Mouse (Mus musculus) kidney, embryonic 15.5 days (tissue): Measurements from ENCODE around the gene Serpina11. TPM values are rescaled to one million over a fixed set of nuclear protein-coding genes. Genes with fewer than 3 reads are reported as not detected.
"Not testable (repeated sequence)": the region's sequence is repeated elsewhere in the genome, so short reads cannot be mapped to it uniquely, and the experiment has no call there.

ENCODE experiments used
- ATAC-seq: fragments of 200-750 bp; cut with Nextera tagmentation; replicated peaks from 2 replicates; pipeline ENCODE4 v1.8.0; 2017; ENCODE audit warnings: moderate TSS enrichment; ENCODE audit not compliant: low FRiP score
- H3K27ac ChIP-seq: fragments of 300-500 bp; sonication (generic); 2 replicates; pipeline ENCODE4 v1.5.1; 2015; ENCODE audit warnings: mild to moderate bottlenecking, inconsistent platforms
- H3K27me3 ChIP-seq: fragments of 300-500 bp; sonication (generic); 2 replicates; pipeline ENCODE4 v1.6.1; 2015; ENCODE audit warnings: inconsistent platforms
- H3K36me3 ChIP-seq: fragments of 300-500 bp; sonication (generic); 2 replicates; pipeline ENCODE4 v1.6.1; 2015; ENCODE audit warnings: inconsistent platforms
- H3K4me1 ChIP-seq: fragments of 300-500 bp; sonication (generic); 2 replicates; pipeline ENCODE4 v1.6.1; 2015; ENCODE audit warnings: inconsistent platforms
- H3K4me2 ChIP-seq: fragments of 300-500 bp; sonication (generic); 2 replicates; pipeline ENCODE4 v1.6.1; 2015; ENCODE audit warnings: moderate library complexity, mild to moderate bottlenecking, inconsistent platforms
- H3K4me3 ChIP-seq: fragments of 300-500 bp; sonication (generic); replicated peaks from 2 replicates; pipeline ENCODE4 v1.5.1; 2015; ENCODE audit warnings: mild to moderate bottlenecking, inconsistent platforms
- H3K9ac ChIP-seq: fragments of 300-500 bp; sonication (generic); 2 replicates; pipeline ENCODE4 v1.6.1; 2015; ENCODE audit warnings: mild to moderate bottlenecking, inconsistent platforms
- H3K9me3 ChIP-seq: fragments of 300-500 bp; sonication (generic); replicated peaks from 2 replicates; pipeline ENCODE4 v1.6.1; 2016; ENCODE audit warnings: inconsistent platforms
- WGBS: fragments of 180-500 bp; shearing (Covaris S2); methylation state at CpG from one replicate; pipeline ENCODE4 v1.1.7; 2015; ENCODE audit warnings: mixed read lengths; 5-methylcytosine and 5-hydroxymethylcytosine counted together
- polyA plus RNA-seq: library from polyadenylated mRNA; unstranded; fragments of >200 nt; fragmentation: Nextera tagmentation; extraction: Ambion mirVana; gene quantifications from 2 replicates; pipeline ENCODE4 v1.2.1, GENCODE M21; 2015

The Serpina11 gene
- polyA plus RNA-seq, 1 experiment from 2014 or later: not detected

- Histone ChIP-seq H3K9ac (no peak overlapping the region), H3K4me3 (no peak overlapping the region), H3K4me1 (0 out of 2 replicates have a peak, but pooled peaks cover 4% of the 10 kb centered on the region), H3K36me3 (no peaks in the 10 kb centered on the region), H3K27ac (no peak overlapping the region), H3K27me3 (no peaks in the 10 kb centered on the region), H3K4me2 (no peak overlapping the region), H3K9me3 (no peaks in the 10 kb centered on the region)
- ATAC-seq: no peak
- WGBS: 74% methylated on average over 3 of the region's 3 CpGs
Measured at GRCm38 (mm10) chr12:103966761-103967160, 23.0 kb downstream of the Serpina11 start.

GRCm38 (mm10) chr12:103963288-103963687 lies 26.5 kb downstream of the Serpina11 start:
- Histone ChIP-seq H3K4me2 (no peak overlapping the region), H3K9me3 (no peaks in the 10 kb centered on the region), H3K27me3 (no peaks in the 10 kb centered on the region), H3K36me3 (no peaks in the 10 kb centered on the region), H3K4me1 (0 out of 2 replicates have a peak, but pooled peaks cover 4% of the 10 kb centered on the region), H3K9ac (no peak overlapping the region), H3K27ac (peak overlapping the region; percentile 45), H3K4me3 (no peak overlapping the region)
- WGBS: 57% methylated on average over 4 of the region's 4 CpGs
- ATAC-seq: peak; percentile 59

GRCm38 (mm10) chr12:103962860-103963259 lies 26.9 kb downstream of the Serpina11 start:
- 0 out of 2 replicates have a peak, but pooled peaks cover 4% of the 10 kb centered on the region for H3K4me1 ChIP-seq
- H3K9ac ChIP-seq: no peak overlapping the region
- WGBS: 32% methylated on average over 8 of the region's 8 CpGs
- H3K27ac ChIP-seq: peak overlapping the region; percentile 45
- no peaks in the 10 kb centered on the region for H3K27me3 ChIP-seq
- no peak overlapping the region for H3K4me2 ChIP-seq
- H3K36me3 ChIP-seq: no peaks in the 10 kb centered on the region
- ATAC-seq: peak; percentile 78
- no peak overlapping the region for H3K4me3 ChIP-seq
- no peaks in the 10 kb centered on the region for H3K9me3 ChIP-seq

GRCm38 (mm10) chr12:103962337-103962736 lies 27.4 kb downstream of the Serpina11 start:
- no peak for ATAC-seq

DNA sequence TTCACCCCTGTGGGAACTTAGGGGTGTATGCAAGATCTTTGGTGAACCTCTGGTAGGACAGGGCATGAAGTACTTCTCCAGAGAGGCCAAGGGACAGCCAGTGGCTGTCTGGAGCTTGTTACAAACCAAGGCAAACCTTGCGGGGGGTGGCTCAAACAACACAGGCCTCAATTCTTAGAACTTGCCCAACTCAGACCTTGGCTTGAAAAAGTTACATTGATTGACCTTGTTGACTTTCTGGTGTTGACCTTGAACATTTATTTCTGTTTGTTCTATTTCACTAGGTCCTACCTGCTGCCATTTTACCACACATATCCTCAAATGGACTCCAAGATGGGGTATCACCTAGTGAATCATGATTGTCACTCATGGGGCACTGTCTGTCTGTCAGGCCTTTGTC lies 28.0 kb downstream of the Serpina11 start:
- no peak overlapping the region for H3K4me3 ChIP-seq
- no peak overlapping the region for H3K9ac ChIP-seq
- no peak for ATAC-seq
- no peaks in the 10 kb centered on the region for H3K27me3 ChIP-seq
- 100% methylated on average over 1 of the region's 1 CpGs for WGBS
- H3K4me1 ChIP-seq: 0 out of 2 replicates have a peak, but pooled peaks cover 4% of the 10 kb centered on the region
- no peak overlapping the region for H3K27ac ChIP-seq
- no peaks in the 10 kb centered on the region for H3K9me3 ChIP-seq
- no peak overlapping the region for H3K4me2 ChIP-seq
- H3K36me3 ChIP-seq: no peaks in the 10 kb centered on the region

More at GRCm38 (mm10) chr12:103962337-103962736, 27.4 kb downstream of the Serpina11 start:
- Histone ChIP-seq H3K27me3 (no peaks in the 10 kb centered on the region), H3K4me2 (no peak overlapping the region), H3K36me3 (no peaks in the 10 kb centered on the region), H3K4me1 (0 out of 2 replicates have a peak, but pooled peaks cover 4% of the 10 kb centered on the region), H3K27ac (0 out of 2 replicates have a peak overlapping the region, but pooled peaks have one; percentile 45), H3K9me3 (no peaks in the 10 kb centered on the region), H3K4me3 (no peak overlapping the region), H3K9ac (no peak overlapping the region)
- WGBS: 80% methylated on average over 5 of the region's 5 CpGs

- WGBS: 82% methylated on average over 3 of the region's 3 CpGs
- no peak for ATAC-seq
- H3K27ac ChIP-seq: no peak within 1 kb of the TSS
- H3K36me3 ChIP-seq: no peaks in the 10 kb centered on the region
- H3K9me3 ChIP-seq: no peaks in the 10 kb centered on the region
- H3K4me2 ChIP-seq: no peak within 1 kb of the TSS
- H3K4me1 ChIP-seq: 0 out of 2 replicates have a peak, but pooled peaks cover 7% of the 10 kb centered on the region
- no peaks in the 10 kb centered on the region for H3K27me3 ChIP-seq
- H3K4me3 ChIP-seq: no peak within 1 kb of the TSS
- no peak within 1 kb of the TSS for H3K9ac ChIP-seq
Measured at GRCm38 (mm10) chr12:103958798-103959197, 31.0 kb downstream of the Serpina11 start, which contains the start of gene Serpina1e. Gene Serpina1e (minus strand): TSS chr12:103958975.

GRCm38 (mm10) chr12:103956555-103956954 lies 33.2 kb downstream of the Serpina11 start:
- H3K9ac ChIP-seq, H3K4me3 ChIP-seq, H3K36me3 ChIP-seq, H3K27me3 ChIP-seq, H3K4me2 ChIP-seq, H3K27ac ChIP-seq, H3K9me3 ChIP-seq, H3K4me1 ChIP-seq, ATAC-seq: not testable (repeated sequence)
- WGBS: 72% methylated on average over 2 of the region's 2 CpGs

DNA sequence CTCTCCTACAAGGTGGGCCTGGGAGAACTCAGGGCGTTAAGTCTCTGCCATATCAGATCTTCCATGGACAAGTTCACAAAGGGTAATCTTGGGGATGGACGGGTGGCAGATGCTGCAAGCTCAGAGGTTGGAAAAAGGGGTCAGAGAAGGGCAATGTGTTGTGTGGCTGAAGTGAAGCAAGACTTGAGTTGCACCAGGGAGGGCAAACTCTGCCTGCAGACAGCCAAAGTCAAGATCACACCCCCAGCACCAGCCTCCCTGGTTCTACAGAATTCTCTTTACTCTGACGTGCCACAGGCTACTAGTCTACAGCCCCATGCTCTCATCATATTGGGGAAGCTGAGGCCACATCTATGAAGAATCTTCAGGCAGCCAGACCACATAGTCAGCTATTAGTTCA lies 36.8 kb downstream of the Serpina11 start:
- H3K36me3 ChIP-seq, H3K4me3 ChIP-seq, H3K9ac ChIP-seq, H3K4me2 ChIP-seq, H3K9me3 ChIP-seq, H3K4me1 ChIP-seq, H3K27ac ChIP-seq, H3K27me3 ChIP-seq, ATAC-seq: not testable (repeated sequence)
- 84% methylated on average over 3 of the region's 3 CpGs for WGBS

DNA sequence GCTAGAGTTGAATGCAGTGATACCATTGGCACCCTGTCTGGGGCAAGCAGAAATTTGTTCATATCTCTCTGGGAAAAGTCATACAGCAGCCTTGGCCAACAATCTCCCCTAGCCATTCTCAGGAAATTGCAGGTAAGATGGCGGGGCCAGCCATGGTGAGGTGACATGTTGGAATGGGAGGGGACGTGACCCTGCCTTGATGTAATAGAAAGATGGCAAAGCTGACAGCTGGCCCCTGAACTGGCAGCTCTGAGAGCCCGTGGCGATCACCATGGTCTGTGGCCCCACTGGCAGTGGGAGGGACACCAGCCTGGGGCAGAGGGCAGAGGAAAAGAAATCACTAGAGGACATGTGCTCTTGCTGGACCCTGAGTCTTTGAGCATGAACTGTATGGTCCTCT lies 43.5 kb downstream of the Serpina11 start:
- no peaks in the 10 kb centered on the region for H3K9me3 ChIP-seq
- ATAC-seq: no peak
- H3K9ac ChIP-seq: no peak overlapping the region
- H3K27me3 ChIP-seq: no peaks in the 10 kb centered on the region
- H3K27ac ChIP-seq: no peak overlapping the region
- no peaks in the 10 kb centered on the region for H3K36me3 ChIP-seq
- no peaks in the 10 kb centered on the region for H3K4me1 ChIP-seq
- no peak overlapping the region for H3K4me2 ChIP-seq
- no peak overlapping the region for H3K4me3 ChIP-seq
- WGBS: 93% methylated on average over 4 of the region's 4 CpGs

Other genes starting within 250 kb of the Serpina11 start
- 1.7 and 5.0 TPM in 2 replicates for gene Serpina1d, start 216.4 kb downstream of the Serpina11 start, polyA plus RNA-seq
- gene Serpina1b, start 159.6 kb downstream of the Serpina11 start, polyA plus RNA-seq: 8.4 and 14.2 TPM in 2 replicates
- gene Serpina1a, start 126.4 kb downstream of the Serpina11 start, polyA plus RNA-seq: 13.3 and 18.7 TPM in 2 replicates
- 2.3 and 2.6 TPM in 2 replicates for gene Serpina1c, start 85.1 kb downstream of the Serpina11 start, polyA plus RNA-seq
- 1.7 and 2.7 TPM in 2 replicates for gene Serpina1e, start 31.0 kb downstream of the Serpina11 start, polyA plus RNA-seq
- gene Serpina9, start 23.8 kb upstream of the Serpina11 start, polyA plus RNA-seq: not detected in 2 replicates
- gene Serpina12, start 54.5 kb upstream of the Serpina11 start, polyA plus RNA-seq: not detected in 2 replicates
- gene Serpina5, start 111.2 kb upstream of the Serpina11 start, polyA plus RNA-seq: not detected in 2 replicates
- not detected in 2 replicates for gene Serpina3a, start 122.8 kb upstream of the Serpina11 start, polyA plus RNA-seq
- gene Serpina3b, start 138.0 kb upstream of the Serpina11 start, polyA plus RNA-seq: 0.08 and 0.14 TPM in 2 replicates
- gene Serpina3c, start 163.9 kb upstream of the Serpina11 start, polyA plus RNA-seq: not detected in 2 replicates
- 0.30 TPM in 1 of 2 replicates, not detected in the other for gene Serpina3f, start 224.6 kb upstream of the Serpina11 start, polyA plus RNA-seq
- gene Serpina3g, start 246.3 kb upstream of the Serpina11 start, polyA plus RNA-seq: 8.5 and 8.8 TPM in 2 replicates